Mouse (Mus musculus) gastrocnemius, postnatal 4 days (tissue): Measurements from ENCODE around the gene Prkca. TPM values are rescaled to one million over a fixed set of nuclear protein-coding genes. Genes with fewer than 3 reads are reported as not detected.

ENCODE experiments used
- DNase-seq, 2 experiments: peaks; one replicate each; pipeline ENCODE4 v3.0.0; 2021 to 2022; ENCODE audit warnings: low spot score in 2 of 2, mixed read lengths in 2 of 2
- total RNA-seq, 2 experiments: library from RNA; stranded (reverse); gene quantifications; 2 replicates each; pipeline ENCODE4 v1.2.3; 2021

The Prkca gene
- total RNA-seq, 2 experiments from 2014 or later, result 41.0 to 46.1 TPM

- DNase-seq, result no peak
These were observed 164.9 kb downstream of the Prkca start for GRCm38 (mm10) chr11:108178802-108179201.

GRCm38 (mm10) chr11:108178258-108178657 lies 165.5 kb downstream of the Prkca start:
- DNase-seq, result no peak

GRCm38 (mm10) chr11:108176715-108177114 lies 167.0 kb downstream of the Prkca start:
- DNase-seq, result no peak

DNA sequence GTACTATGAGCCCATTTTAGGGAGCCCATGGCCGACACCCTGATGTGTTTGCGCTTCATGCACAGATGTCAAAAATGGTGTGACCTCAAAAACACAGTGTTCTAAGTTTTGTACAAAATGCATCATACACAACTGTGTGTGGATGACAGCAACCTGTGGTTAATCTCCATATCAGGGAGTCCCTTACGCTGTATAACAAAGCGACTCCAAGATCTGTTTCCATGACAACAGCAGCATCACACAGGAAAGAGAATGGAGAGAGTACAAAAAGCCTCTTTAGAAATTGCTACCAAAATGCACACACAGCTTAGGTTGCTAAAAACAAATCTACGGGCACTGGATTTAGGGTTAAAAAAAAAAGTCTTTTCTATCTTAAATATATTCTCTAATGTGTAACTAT lies 171.8 kb downstream of the Prkca start:
- DNase-seq, result no peak

DNA sequence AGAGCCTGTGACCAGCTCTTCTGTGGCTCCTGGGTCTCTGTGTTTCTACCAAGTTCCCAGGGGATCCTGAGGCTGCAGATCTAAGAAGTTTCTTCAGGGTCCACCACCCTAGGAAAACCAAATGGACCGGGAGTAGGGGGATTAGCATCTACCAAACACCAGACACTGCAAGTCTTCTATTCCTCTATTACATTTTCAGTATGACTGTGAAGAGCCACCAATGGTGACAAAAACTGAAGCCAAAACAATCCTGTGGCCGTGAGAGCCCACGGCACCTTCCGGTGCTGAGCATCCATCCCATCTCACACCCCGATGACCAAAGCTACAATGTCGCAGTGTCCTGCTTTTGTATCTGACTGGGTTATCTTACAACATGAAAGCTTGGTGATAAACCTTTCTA lies 172.5 kb downstream of the Prkca start:
- DNase-seq, result no peak

DNA sequence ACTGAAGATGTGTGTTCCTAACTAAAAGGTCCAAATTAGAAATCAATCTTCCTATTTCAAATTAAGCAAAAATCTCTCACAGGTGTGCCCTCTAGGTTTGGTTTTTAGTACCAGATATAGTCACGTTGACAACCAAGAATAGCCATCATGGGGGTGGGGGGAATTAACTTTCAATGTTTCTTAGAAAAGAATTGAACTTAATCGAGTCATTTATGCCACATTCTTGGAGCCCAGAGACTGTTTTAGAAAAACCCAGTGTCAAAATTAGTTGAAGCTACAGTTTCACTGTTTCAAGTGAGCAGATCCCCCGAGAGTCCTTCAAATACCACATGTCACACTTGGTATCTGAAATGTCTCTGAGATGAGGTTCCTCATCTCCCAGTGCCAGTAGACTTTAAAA lies 173.6 kb downstream of the Prkca start:
- DNase-seq, result no peak

- no peak for DNase-seq
These were observed 178.0 kb downstream of the Prkca start for GRCm38 (mm10) chr11:108165725-108166124.

- DNase-seq, result no peak
These were observed 181.1 kb downstream of the Prkca start for GRCm38 (mm10) chr11:108162639-108163038.

GRCm38 (mm10) chr11:108162110-108162509 lies 181.6 kb downstream of the Prkca start:
- DNase-seq, result no peak

DNA sequence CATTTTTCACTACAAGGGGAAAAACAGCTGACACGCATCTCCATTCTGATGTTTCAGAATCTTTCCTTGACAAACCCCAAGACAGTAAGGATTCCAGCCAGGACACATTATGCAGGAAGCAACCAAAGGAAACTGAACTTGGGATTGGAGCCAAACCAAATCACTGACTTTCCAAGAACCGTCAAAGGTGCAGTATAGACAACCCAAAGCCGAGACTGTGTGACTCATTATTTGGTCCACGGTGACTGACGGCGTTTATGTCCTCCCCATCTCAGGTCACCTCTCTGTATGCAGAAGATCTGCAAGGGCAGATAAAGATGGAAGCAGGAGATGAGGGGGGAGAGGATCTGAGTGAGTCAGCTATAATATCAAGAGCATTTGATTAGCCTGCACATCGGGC lies 183.7 kb downstream of the Prkca start:
- DNase-seq, result no peak

GRCm38 (mm10) chr11:108158046-108158445 lies 185.7 kb downstream of the Prkca start:
- no peak for DNase-seq

GRCm38 (mm10) chr11:108157074-108157473 lies 186.7 kb downstream of the Prkca start:
- no peak for DNase-seq

- DNase-seq, result no peak
These were observed 187.6 kb downstream of the Prkca start for GRCm38 (mm10) chr11:108156107-108156506.

DNA sequence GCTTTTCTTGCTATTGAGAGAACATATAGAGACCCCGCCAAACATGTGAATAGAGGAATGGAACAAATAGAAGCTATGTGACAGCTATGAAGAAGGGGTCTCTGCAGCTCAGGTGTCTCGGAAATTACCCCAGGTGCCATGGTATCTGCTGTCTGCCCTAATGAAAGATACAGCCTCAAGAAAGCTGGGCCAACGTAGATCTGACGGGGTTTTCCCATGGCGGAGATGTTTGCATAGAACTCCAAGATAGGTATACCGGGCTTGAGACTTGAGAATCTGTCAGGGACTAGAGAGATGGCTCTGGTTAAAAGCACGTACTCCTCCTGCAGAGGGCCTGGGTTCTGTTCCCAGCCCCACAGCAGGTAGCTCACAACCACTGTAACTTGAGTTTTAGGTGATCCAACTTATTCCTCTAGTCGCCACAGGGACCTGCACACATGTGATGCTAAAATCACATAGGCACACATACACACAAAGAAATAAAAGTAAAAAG lies 188.6 kb downstream of the Prkca start:
- no peak for DNase-seq

GRCm38 (mm10) chr11:108153997-108154841 lies 189.5 kb downstream of the Prkca start:
- DNase-seq, result no peak

GRCm38 (mm10) chr11:108152591-108152990 lies 191.1 kb downstream of the Prkca start:
- no peak for DNase-seq

DNA sequence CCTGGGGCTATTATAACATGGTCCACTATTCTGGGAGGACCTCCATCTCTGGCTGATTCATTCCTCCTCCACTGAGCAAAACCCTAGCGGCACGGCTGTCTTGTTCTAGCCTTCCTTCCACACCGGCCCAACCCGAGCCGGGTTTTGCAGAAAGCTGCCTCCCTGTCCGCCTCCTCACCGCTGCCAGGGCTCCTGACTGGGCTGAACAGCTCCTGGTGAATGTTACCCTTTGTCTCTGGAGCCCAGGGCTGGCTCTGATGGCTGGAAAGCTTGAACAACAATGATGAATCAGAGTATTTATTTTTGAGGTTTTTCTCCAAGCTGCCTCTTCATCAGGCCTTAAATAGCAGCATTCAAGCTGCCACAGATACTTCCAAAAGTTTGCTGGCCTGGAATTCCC lies 193.3 kb downstream of the Prkca start:
- DNase-seq, result peak in 1 of 2 experiments; percentile 66

DNA sequence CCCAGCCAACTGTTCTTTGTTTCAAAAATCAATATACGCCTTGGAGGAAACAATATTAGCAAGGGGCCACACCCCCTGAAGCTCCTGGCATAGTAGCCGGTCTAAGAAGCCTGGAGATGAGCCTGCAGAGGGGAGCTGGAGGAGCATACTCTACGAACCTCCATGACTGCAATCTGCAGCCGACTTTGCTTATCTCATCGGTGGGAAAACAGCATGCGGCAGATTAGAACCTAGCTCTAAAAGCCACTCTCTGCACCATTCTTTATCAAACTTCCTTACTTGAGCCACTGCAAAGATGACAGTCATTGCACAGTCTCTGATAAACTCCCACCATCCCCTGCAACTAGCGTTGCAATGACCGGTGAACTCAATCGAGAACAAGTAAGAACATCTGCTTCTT lies 194.5 kb downstream of the Prkca start:
- DNase-seq, result no peak

- no peak for DNase-seq
These were observed 195.2 kb downstream of the Prkca start for GRCm38 (mm10) chr11:108148491-108148890.

DNA sequence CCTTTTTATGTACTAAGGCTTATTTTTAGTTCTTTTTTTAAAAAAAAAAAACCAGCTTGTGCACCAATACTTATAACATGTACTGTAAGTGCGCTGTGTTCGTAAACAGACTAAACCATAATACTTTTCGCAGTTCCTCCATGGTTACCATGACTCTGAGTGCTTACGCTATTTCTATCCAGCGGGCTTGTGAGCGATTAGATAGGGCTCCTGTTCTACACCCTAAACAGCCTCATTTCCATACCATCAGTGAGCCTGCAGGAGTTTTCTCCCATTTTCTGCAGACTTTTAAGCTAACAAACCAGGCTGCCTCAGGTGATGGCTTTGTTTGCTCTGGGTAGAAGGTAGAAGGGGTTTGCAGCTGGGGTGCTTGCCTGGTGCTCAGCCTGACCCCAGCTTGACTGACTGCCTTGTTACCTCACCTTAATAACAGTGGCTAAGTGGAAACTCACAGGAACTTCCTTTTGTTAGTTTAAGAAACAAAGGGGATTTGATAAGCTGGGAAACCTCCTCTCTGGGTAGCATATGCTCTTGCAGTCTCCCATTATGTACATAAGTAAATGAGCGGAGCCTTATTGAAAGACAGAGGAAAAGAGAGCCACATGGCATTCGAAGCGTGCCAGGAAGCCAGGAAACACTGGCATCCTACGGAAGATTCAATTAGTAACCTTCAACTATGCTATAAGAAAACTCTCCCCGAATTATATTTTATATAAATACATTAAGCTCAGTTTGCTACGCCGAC lies 197.8 kb downstream of the Prkca start:
- no peak for DNase-seq

DNA sequence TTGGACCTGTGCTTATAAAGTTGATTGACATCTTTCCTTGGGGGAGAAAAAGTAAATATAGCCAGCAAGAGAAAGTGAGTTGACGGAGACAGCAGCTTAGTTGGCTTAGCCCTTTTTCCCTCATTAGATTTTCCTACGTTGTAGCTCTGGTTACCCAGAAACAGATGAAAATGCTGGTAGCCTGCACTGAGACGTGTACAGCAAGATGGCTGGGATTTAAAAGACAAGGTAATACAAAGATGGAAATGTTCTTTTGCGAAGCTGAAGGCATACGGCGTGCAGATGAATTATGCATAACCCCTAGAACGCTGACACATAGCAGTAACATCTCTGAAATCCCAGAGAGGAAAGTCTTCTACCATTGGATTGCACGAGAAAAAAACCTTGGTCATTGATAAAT lies 198.6 kb downstream of the Prkca start:
- DNase-seq, result no peak

DNA sequence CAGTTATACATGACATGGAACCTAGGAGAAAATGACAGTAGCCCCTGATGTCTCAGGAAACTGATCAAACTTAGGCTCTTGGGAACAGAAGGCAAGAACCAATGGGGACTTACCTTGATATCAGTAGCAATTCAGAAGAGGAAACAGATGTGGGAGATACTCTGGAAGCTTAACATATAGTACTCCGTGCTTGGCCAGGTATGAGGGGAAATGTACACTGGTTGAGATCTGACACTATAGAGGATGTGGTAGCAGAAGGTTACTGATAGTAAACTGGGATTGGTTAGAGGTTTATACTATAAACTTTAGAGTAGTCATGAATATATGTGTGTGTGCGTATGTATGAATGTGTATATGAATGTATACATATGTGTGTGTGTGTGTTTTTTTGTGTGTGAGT lies 200.0 kb downstream of the Prkca start:
- DNase-seq, result no peak
